Mouse (Mus musculus): ENCODE measurements at regions not wholly inside any gene's neighbourhood (a gene's known extent, or its start where the extent isn't known, plus 50 kb on each side); places are given as distances from the start of the nearest gene placed in this dataset.

GRCm38 (mm10) chr9:90887405-90887804 is 474.8 kb upstream of the Zic4 start:
- Histone ChIP-seq H3ac (ENCODE audit: control insufficient read depth, insufficient read length) (no peak overlapping the region), H3K4me2 (ENCODE audit: low read depth) (no peak overlapping the region), H3K4me3 (no peak overlapping the region), H3K79me2 (ENCODE audit: control insufficient read depth, insufficient read depth) (no peaks in the 10 kb centered on the region), H3K36me3 (ENCODE audit: control insufficient read depth, insufficient read depth) (no peaks in the 10 kb centered on the region), H3K27me3 (ENCODE audit: control insufficient read depth, insufficient read depth, insufficient read length) (no peaks in the 10 kb centered on the region)
- TF ChIP-seq MYOD1 (IDR thresholded peaks at IDR 0.05; ENCODE audit: control insufficient read depth in 1 of 3, insufficient read length in 2 of 3, low read depth in 2 of 3) (no peak), SRF (IDR thresholded peaks at IDR 0.05; ENCODE audit: control insufficient read depth, insufficient read length, low read depth) (no peak), MYOG (IDR thresholded peaks at IDR 0.05; ENCODE audit: control insufficient read depth in 1 of 3, insufficient read depth in 1 of 3, insufficient read length in 2 of 3, low read depth in 2 of 3) (no peak), POLR2A (IDR thresholded peaks at IDR 0.05; ENCODE audit: insufficient read length, low read depth) (no peak), MAX (IDR thresholded peaks at IDR 0.05; ENCODE audit: low read depth) (no peak), REST (IDR thresholded peaks at IDR 0.05; ENCODE audit: insufficient read depth, insufficient read length) (no peak), TCF3 (IDR thresholded peaks at IDR 0.05; ENCODE audit: insufficient read length, low read depth) (no peak), E2F4 (IDR thresholded peaks at IDR 0.05; ENCODE audit: insufficient read depth) (no peak), POLR2AphosphoS2 (IDR thresholded peaks at IDR 0.05; ENCODE audit: insufficient read length, low read depth) (no peak), TCF12 (IDR thresholded peaks at IDR 0.05; ENCODE audit: insufficient read depth, poor library complexity, severe bottlenecking) (no peak), USF1 (IDR thresholded peaks at IDR 0.05; ENCODE audit: low read depth) (no peak), CEBPB (IDR thresholded peaks at IDR 0.05; ENCODE audit: insufficient read depth, poor library complexity, severe bottlenecking) (no peak)

- TF ChIP-seq USF1 (IDR thresholded peaks at IDR 0.05; ENCODE audit: low read depth): no peak
- H3K36me3 ChIP-seq (ENCODE audit: control insufficient read depth, insufficient read depth): no peaks in the 10 kb centered on the region
- H3ac ChIP-seq (ENCODE audit: control insufficient read depth, insufficient read length): no peak overlapping the region
- H3K4me2 ChIP-seq (ENCODE audit: low read depth): no peak overlapping the region
- no peaks in the 10 kb centered on the region for H3K79me2 ChIP-seq (ENCODE audit: control insufficient read depth, insufficient read depth)
- no peak overlapping the region for H3K4me3 ChIP-seq
- no peaks in the 10 kb centered on the region for H3K27me3 ChIP-seq (ENCODE audit: control insufficient read depth, insufficient read depth, insufficient read length)
Observed at GRCm38 (mm10) chr9:90890801-90891200, 471.4 kb upstream of the Zic4 start.

GRCm38 (mm10) chr9:90892816-90893215 is 469.4 kb upstream of the Zic4 start:
- Histone ChIP-seq H3K4me2 (ENCODE audit: low read depth) (no peak overlapping the region), H3ac (ENCODE audit: control insufficient read depth, insufficient read length) (no peak overlapping the region), H3K36me3 (ENCODE audit: control insufficient read depth, insufficient read depth) (no peaks in the 10 kb centered on the region), H3K27me3 (ENCODE audit: control insufficient read depth, insufficient read depth, insufficient read length) (no peaks in the 10 kb centered on the region), H3K4me3 (no peak overlapping the region), H3K79me2 (ENCODE audit: control insufficient read depth, insufficient read depth) (no peaks in the 10 kb centered on the region)
- TF ChIP-seq MYOG (IDR thresholded peaks at IDR 0.05; ENCODE audit: control insufficient read depth in 1 of 3, insufficient read depth in 1 of 3, insufficient read length in 2 of 3, low read depth in 2 of 3): no peak

- Histone ChIP-seq H3K36me3 (ENCODE audit: control insufficient read depth, insufficient read depth) (no peaks in the 10 kb centered on the region), H3K4me2 (ENCODE audit: low read depth) (no peak overlapping the region), H3ac (ENCODE audit: control insufficient read depth, insufficient read length) (no peak overlapping the region), H3K4me3 (no peak overlapping the region), H3K27me3 (ENCODE audit: control insufficient read depth, insufficient read depth, insufficient read length) (no peaks in the 10 kb centered on the region), H3K79me2 (ENCODE audit: control insufficient read depth, insufficient read depth) (no peaks in the 10 kb centered on the region)
- TF ChIP-seq MYOG (IDR thresholded peaks at IDR 0.05; ENCODE audit: control insufficient read depth in 1 of 3, insufficient read depth in 1 of 3, insufficient read length in 2 of 3, low read depth in 2 of 3) (no peak), MYOD1 (IDR thresholded peaks at IDR 0.05; ENCODE audit: control insufficient read depth in 1 of 3, insufficient read length in 2 of 3, low read depth in 2 of 3) (no peak), TCF12 (IDR thresholded peaks at IDR 0.05; ENCODE audit: insufficient read depth, poor library complexity, severe bottlenecking) (no peak), E2F4 (IDR thresholded peaks at IDR 0.05; ENCODE audit: insufficient read depth) (no peak), REST (IDR thresholded peaks at IDR 0.05; ENCODE audit: insufficient read depth, insufficient read length) (no peak), CEBPB (IDR thresholded peaks at IDR 0.05; ENCODE audit: insufficient read depth, poor library complexity, severe bottlenecking) (no peak), POLR2A (IDR thresholded peaks at IDR 0.05; ENCODE audit: insufficient read length, low read depth) (no peak), SRF (IDR thresholded peaks at IDR 0.05; ENCODE audit: control insufficient read depth, insufficient read length, low read depth) (no peak), USF1 (IDR thresholded peaks at IDR 0.05; ENCODE audit: low read depth) (no peak)
Observed at GRCm38 (mm10) chr9:90903557-90903956, 458.7 kb upstream of the Zic4 start.

DNA sequence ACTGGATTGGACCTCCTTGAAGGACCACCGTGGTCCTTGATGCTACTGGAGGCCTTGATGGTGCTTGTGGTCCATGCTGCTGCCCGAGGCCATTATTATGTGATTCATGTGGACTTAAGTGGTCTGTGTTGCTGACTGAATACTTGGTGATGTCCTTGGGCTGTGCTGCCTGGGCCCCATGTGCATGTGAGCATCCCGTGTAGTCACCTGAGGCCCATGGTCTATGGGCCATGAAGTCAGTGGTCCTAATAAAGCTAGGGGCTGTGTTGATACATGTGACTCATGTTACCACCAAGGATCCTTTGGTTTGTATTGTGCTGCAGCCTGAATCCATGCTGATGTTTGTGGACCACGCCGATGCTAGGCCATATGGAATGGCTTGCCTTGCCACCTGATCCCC is 456.1 kb upstream of the Zic4 start:
- H3K4me3 ChIP-seq: no peak overlapping the region
- no peaks in the 10 kb centered on the region for H3K36me3 ChIP-seq (ENCODE audit: control insufficient read depth, insufficient read depth)
- H3K79me2 ChIP-seq (ENCODE audit: control insufficient read depth, insufficient read depth): no peaks in the 10 kb centered on the region
- no peak overlapping the region for H3K4me2 ChIP-seq (ENCODE audit: low read depth)
- no peaks in the 10 kb centered on the region for H3K27me3 ChIP-seq (ENCODE audit: control insufficient read depth, insufficient read depth, insufficient read length)
- TF ChIP-seq E2F4 (IDR thresholded peaks at IDR 0.05; ENCODE audit: insufficient read depth): no peak
- TF ChIP-seq CEBPB (IDR thresholded peaks at IDR 0.05; ENCODE audit: insufficient read depth, poor library complexity, severe bottlenecking): no peak
- no peak for TF ChIP-seq SRF (IDR thresholded peaks at IDR 0.05; ENCODE audit: control insufficient read depth, insufficient read length, low read depth)
- no peak for TF ChIP-seq MYOD1 (IDR thresholded peaks at IDR 0.05; ENCODE audit: control insufficient read depth in 1 of 3, insufficient read length in 2 of 3, low read depth in 2 of 3)
- no peak for TF ChIP-seq POLR2A (IDR thresholded peaks at IDR 0.05; ENCODE audit: insufficient read length, low read depth)
- no peak for TF ChIP-seq TCF3 (IDR thresholded peaks at IDR 0.05; ENCODE audit: insufficient read length, low read depth)
- TF ChIP-seq REST (IDR thresholded peaks at IDR 0.05; ENCODE audit: insufficient read depth, insufficient read length): no peak
- no peak for TF ChIP-seq MYOG (IDR thresholded peaks at IDR 0.05; ENCODE audit: control insufficient read depth in 1 of 3, insufficient read depth in 1 of 3, insufficient read length in 2 of 3, low read depth in 2 of 3)
- TF ChIP-seq TCF12 (IDR thresholded peaks at IDR 0.05; ENCODE audit: insufficient read depth, poor library complexity, severe bottlenecking): no peak
- TF ChIP-seq POLR2AphosphoS2 (IDR thresholded peaks at IDR 0.05; ENCODE audit: insufficient read length, low read depth): no peak
- TF ChIP-seq USF1 (IDR thresholded peaks at IDR 0.05; ENCODE audit: low read depth): no peak
- TF ChIP-seq MAX (IDR thresholded peaks at IDR 0.05; ENCODE audit: low read depth): no peak
- H3ac ChIP-seq (ENCODE audit: control insufficient read depth, insufficient read length): no peak overlapping the region
